Mouse (Mus musculus): ENCODE results near the gene Hist2h2ac. TPM values are rescaled to one million over a fixed set of nuclear protein-coding genes. Genes with fewer than 3 reads are reported as not detected.
"Not testable (repeated sequence)": the region's sequence is repeated elsewhere in the genome, so short reads cannot be mapped to it uniquely, and the experiment has no call there.

Hist2h2ac gene
- total and polyA plus RNA-seq, 2 experiments from 2014 or later = 1.7 to 554 TPM

- H3K27ac ChIP-seq (ENCODE audit: low read depth, low read length) = no peak overlapping the region
- no peaks in the 10 kb centered on the region for H3K4me1 ChIP-seq (ENCODE audit: insufficient read depth, low read length)
- peak; percentile 50 for TF ChIP-seq CTCF (IDR thresholded peaks at IDR 0.05)
- DNase-seq (ENCODE audit: low spot score) = no peak
- H3K9ac ChIP-seq (replicated peaks; ENCODE audit: low read length, poor library complexity, severe bottlenecking) = no peak overlapping the region
- no peaks in the 10 kb centered on the region for H3K9me3 ChIP-seq (ENCODE audit: low read length)
- no peak overlapping the region for H3K4me3 ChIP-seq (ENCODE audit: low read depth, low read length)
- 86% methylated on average over 3 of the region's 3 CpGs for WGBS
- ATAC-seq (ENCODE audit: low FRiP score) = no peak
- no peaks in the 10 kb centered on the region for H3K27me3 ChIP-seq (ENCODE audit: insufficient read depth, low read length)
- H3K36me3 ChIP-seq (ENCODE audit: insufficient read depth, low read length) = no peaks in the 10 kb centered on the region
- H3K4me2 ChIP-seq (ENCODE audit: low read depth, low read length, poor library complexity, severe bottlenecking) = no peak overlapping the region
Observed at GRCm38 (mm10) chr3:96207819-96208218, 12.9 kb downstream of the Hist2h2ac start.

DNA sequence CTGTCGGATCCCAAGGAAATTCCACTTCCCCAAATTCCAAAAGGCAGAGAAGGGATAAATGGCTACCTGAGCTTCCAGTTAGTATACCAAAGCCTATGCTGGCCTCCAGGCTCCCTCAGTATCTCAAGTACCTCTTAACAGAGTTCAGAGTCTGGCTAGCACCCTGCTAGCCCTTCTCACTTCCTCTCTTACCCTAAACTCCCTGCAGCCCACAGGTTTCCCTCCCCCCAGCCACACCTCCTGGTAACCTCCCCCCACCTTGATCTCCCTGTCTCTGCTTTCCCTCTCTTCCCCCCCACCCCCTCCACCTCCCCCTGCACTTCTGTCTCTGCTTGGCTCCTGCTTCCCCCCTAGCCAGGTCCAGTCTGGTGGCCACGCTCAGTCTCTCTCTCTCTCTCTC is 20.9 kb downstream of the Hist2h2ac start:
- Histone ChIP-seq H3K36me3 (ENCODE audit: insufficient read depth, low read length) (no peaks in the 10 kb centered on the region), H3K27me3 (ENCODE audit: insufficient read depth, low read length) (no peaks in the 10 kb centered on the region), H3K9ac (replicated peaks; ENCODE audit: low read length, poor library complexity, severe bottlenecking) (no peak overlapping the region), H3K27ac (ENCODE audit: low read depth, low read length) (no peak overlapping the region), H3K4me1 (ENCODE audit: insufficient read depth, low read length) (peaks cover 8% of the 10 kb centered on the region; the same call in 1 of the 2 replicates), H3K9me3 (ENCODE audit: low read length) (no peaks in the 10 kb centered on the region), H3K4me2 (ENCODE audit: low read depth, low read length, poor library complexity, severe bottlenecking) (no peak overlapping the region), H3K4me3 (ENCODE audit: low read depth, low read length) (no peak overlapping the region)
- 75% methylated on average over 2 of the region's 2 CpGs for WGBS
- TF ChIP-seq CTCF (IDR thresholded peaks at IDR 0.05) = no peak
- DNase-seq (ENCODE audit: low spot score) = no peak
- ATAC-seq (ENCODE audit: low FRiP score) = no peak

DNA sequence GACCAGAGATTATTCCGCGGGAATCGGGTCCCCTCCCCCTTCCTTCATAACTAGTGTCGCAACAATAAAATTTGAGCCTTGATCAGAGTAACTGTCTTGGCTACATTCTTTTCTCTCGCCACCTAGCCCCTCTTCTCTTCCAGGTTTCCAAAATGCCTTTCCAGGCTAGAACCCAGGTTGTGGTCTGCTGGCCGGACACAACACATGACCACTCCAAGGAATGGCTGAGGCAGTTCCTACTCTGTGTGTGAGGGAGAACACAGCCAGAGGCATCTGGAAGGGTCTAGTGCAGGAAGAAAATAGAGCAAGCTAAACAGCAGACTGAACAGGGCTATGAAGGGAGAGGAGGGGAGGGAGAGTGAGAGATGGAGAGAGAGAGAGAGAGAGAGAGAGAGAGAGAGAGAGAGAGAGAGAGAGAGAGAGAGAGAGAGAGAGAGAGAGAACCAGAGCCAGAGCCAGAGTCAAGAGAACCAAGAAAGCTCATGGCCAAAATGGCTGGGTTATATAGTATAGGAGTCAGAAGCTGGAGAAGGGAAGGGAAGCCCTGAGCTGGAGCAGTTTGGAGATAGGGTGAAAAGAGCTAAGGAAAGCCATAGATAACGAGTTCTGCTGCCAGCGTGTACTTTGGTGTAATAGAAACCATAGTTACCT is 22.0 kb downstream of the Hist2h2ac start:
- peak overlapping the region; percentile 30; the same call in 1 of the 2 replicates for H3K4me2 ChIP-seq (ENCODE audit: low read depth, low read length, poor library complexity, severe bottlenecking)

DNA sequence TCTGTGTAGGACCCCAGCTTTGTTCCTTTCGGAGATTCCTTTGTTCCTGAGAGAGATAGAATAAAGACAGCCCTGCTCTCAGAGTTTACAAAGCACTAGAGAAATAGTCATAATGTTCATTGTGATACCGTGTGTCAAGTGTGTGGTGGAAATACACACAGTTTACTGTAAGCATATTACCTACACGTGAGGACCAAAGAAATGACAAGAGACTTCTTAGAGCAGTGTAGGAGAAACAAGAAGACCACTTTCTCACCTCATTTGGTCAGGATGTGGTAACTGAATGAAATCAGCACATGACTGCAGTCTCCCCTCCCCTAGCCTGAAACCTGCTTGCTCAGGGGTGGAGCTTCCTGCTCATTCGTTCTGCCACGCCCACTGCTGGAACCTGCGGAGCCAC is 22.5 kb downstream of the Hist2h2ac start:
- no peaks in the 10 kb centered on the region for H3K27me3 ChIP-seq (ENCODE audit: insufficient read depth, low read length)
- H3K4me3 ChIP-seq (ENCODE audit: low read depth, low read length) = peak overlapping the region; percentile 59; the same call in 1 of the 2 replicates
- peaks cover 14% of the 10 kb centered on the region for H3K36me3 ChIP-seq (ENCODE audit: insufficient read depth, low read length)
- H3K4me1 ChIP-seq (ENCODE audit: insufficient read depth, low read length) = peaks cover 8% of the 10 kb centered on the region; the same call in 1 of the 2 replicates
- H3K4me2 ChIP-seq (ENCODE audit: low read depth, low read length, poor library complexity, severe bottlenecking) = peak overlapping the region; percentile 92
- ATAC-seq (ENCODE audit: low FRiP score) (peak; percentile 38; the same call in 1 of the 2 replicates), DNase-seq (ENCODE audit: low spot score) (peak; percentile 47)
- peak overlapping the region; percentile 20 for H3K9ac ChIP-seq (replicated peaks; ENCODE audit: low read length, poor library complexity, severe bottlenecking)
- TF ChIP-seq CTCF (IDR thresholded peaks at IDR 0.05) = no peak
- H3K9me3 ChIP-seq (ENCODE audit: low read length) = no peaks in the 10 kb centered on the region
- H3K27ac ChIP-seq (ENCODE audit: low read depth, low read length) = peak overlapping the region; percentile 100
- WGBS = 7% methylated on average over 6 of the region's 6 CpGs

More for the DNA sequence above, 22.0 kb downstream of the Hist2h2ac start:
- not testable (repeated sequence) for H3K4me3 ChIP-seq (ENCODE audit: low read depth, low read length); H3K9ac ChIP-seq (replicated peaks; ENCODE audit: low read length, poor library complexity, severe bottlenecking); H3K4me1 ChIP-seq (ENCODE audit: insufficient read depth, low read length); H3K9me3 ChIP-seq (ENCODE audit: low read length); H3K27me3 ChIP-seq (ENCODE audit: insufficient read depth, low read length); DNase-seq (ENCODE audit: low spot score); H3K36me3 ChIP-seq (ENCODE audit: insufficient read depth, low read length); ATAC-seq (ENCODE audit: low FRiP score)
- WGBS = 31% methylated on average over 7 of the region's 8 CpGs
- H3K27ac ChIP-seq (ENCODE audit: low read depth, low read length) = 0 out of 2 replicates have a peak overlapping the region, but pooled peaks have one; percentile 18

DNA sequence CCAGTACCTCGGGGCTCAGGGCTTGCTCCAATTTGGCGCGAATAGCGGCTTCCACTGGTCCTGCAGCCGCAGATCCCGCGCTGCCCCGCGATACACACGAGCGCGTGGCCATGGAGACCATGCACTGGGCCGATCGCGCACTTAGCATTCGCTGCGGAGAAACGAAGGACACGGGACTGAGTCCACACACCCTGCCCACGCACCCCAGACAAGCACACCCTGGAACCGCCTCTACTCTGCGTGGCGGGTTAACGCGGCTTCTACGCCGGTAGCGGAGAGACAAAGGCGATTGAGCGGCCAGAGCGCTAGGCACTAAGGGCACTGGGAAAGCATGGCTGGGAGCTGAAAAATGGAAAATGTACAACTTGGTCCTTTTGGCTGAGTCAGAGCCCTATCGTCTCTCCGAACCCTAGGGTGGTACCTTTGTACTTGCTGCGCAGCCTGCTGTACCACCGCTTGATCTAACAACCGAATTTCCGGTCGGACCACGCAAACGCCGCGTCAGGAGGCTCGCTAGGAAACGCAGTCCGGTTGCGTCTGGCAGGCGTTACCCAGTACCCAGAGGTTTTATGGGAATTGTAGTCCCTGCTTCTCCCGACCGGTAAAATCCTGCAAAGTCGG is 23.4 kb downstream of the Hist2h2ac start:
- H3K36me3 ChIP-seq (ENCODE audit: insufficient read depth, low read length) = peaks cover 24% of the 10 kb centered on the region
- DNase-seq (ENCODE audit: low spot score) (peak; percentile 97), ATAC-seq (ENCODE audit: low FRiP score) (peak; percentile 93)
- H3K27ac ChIP-seq (ENCODE audit: low read depth, low read length) = peak overlapping the region; percentile 100
- peak overlapping the region; percentile 59 for H3K4me3 ChIP-seq (ENCODE audit: low read depth, low read length)
- peak overlapping the region; percentile 92 for H3K4me2 ChIP-seq (ENCODE audit: low read depth, low read length, poor library complexity, severe bottlenecking)
- no peaks in the 10 kb centered on the region for H3K27me3 ChIP-seq (ENCODE audit: insufficient read depth, low read length)
- under 1% methylated on average over 50 of the region's 50 CpGs for WGBS
- TF ChIP-seq CTCF (IDR thresholded peaks at IDR 0.05) = peak; percentile 44
- H3K9me3 ChIP-seq (ENCODE audit: low read length) = no peaks in the 10 kb centered on the region
- peaks cover 8% of the 10 kb centered on the region; the same call in 1 of the 2 replicates for H3K4me1 ChIP-seq (ENCODE audit: insufficient read depth, low read length)
- peak overlapping the region; percentile 86 for H3K9ac ChIP-seq (replicated peaks; ENCODE audit: low read length, poor library complexity, severe bottlenecking)

Measured in midbrain, postnatal 0 days (tissue).